Mouse (Mus musculus) spleen, postnatal 14 days (tissue): ENCODE measurements around the gene Svs2.
"Not testable (repeated sequence)": the region's sequence is repeated elsewhere in the genome, so short reads cannot be mapped to it uniquely, and the experiment has no call there.

Experiments
- DNase-seq, 2 experiments: peaks; one replicate each; pipeline ENCODE4 v3.0.0; 2021 to 2022; ENCODE audit warnings: low spot score in 2 of 2

Svs2 gene

GRCm38 (mm10) chr2:164238366-164238765 is at the start of gene Svs2:
Gene Svs2, minus strand, starts transcription at chr2:164238466.
- DNase-seq = no peak

GRCm38 (mm10) chr2:164278359-164278758 is 40.1 kb upstream of the Svs2 start, which contains the start of gene Svs4:
Gene Svs4, minus strand, starts transcription at chr2:164278459.
- DNase-seq = no peak

- not testable (repeated sequence) for DNase-seq
Measured at GRCm38 (mm10) chr2:164256540-164256939, 18.3 kb upstream of the Svs2 start, which contains the start of gene Svs3b. Gene Svs3b, minus strand, starts transcription at chr2:164256640.

GRCm38 (mm10) chr2:164232671-164233070 is 5.6 kb downstream of the Svs2 start:
- no peak for DNase-seq

- DNase-seq = no peak
Measured at GRCm38 (mm10) chr2:164228361-164229070, 9.8 kb downstream of the Svs2 start.

GRCm38 (mm10) chr2:164221522-164221921 is 16.7 kb downstream of the Svs2 start, which contains the start of gene Wfdc15b:
Gene Wfdc15b, minus strand, starts transcription at chr2:164221660.
- no peak for DNase-seq

- DNase-seq = no peak
Measured at GRCm38 (mm10) chr2:164219295-164219694, 19.0 kb downstream of the Svs2 start.

GRCm38 (mm10) chr2:164212711-164213110 is 25.6 kb downstream of the Svs2 start:
- DNase-seq = no peak

- DNase-seq = no peak
Measured at GRCm38 (mm10) chr2:164210892-164211291, 27.4 kb downstream of the Svs2 start.

GRCm38 (mm10) chr2:164206676-164207075 is 31.6 kb downstream of the Svs2 start:
- DNase-seq = no peak

- DNase-seq = not testable (repeated sequence)
Measured at GRCm38 (mm10) chr2:164206011-164206410, 32.3 kb downstream of the Svs2 start.

- no peak for DNase-seq
Measured at GRCm38 (mm10) chr2:164199626-164200327, 38.5 kb downstream of the Svs2 start, which contains the start of gene Wfdc15a. Gene Wfdc15a, minus strand, starts transcription at chr2:164200130.

- no peak for DNase-seq
Measured at GRCm38 (mm10) chr2:164196700-164196990, 41.6 kb downstream of the Svs2 start.

GRCm38 (mm10) chr2:164195971-164196699 is 42.1 kb downstream of the Svs2 start:
- no peak for DNase-seq

- DNase-seq = no peak
Measured at GRCm38 (mm10) chr2:164194959-164195630, 43.2 kb downstream of the Svs2 start.

GRCm38 (mm10) chr2:164192279-164192678 is 46.0 kb downstream of the Svs2 start:
- no peak for DNase-seq

GRCm38 (mm10) chr2:164190576-164190975 is 47.7 kb downstream of the Svs2 start, which contains the start of gene Wfdc12:
Gene Wfdc12, minus strand, starts transcription at chr2:164190608.
- no peak for DNase-seq

GRCm38 (mm10) chr2:164188722-164189121 is 49.5 kb downstream of the Svs2 start:
- no peak for DNase-seq
